Mouse (Mus musculus): ENCODE measurements around the gene Ap1s3. TPM values are rescaled to one million over a fixed set of nuclear protein-coding genes. Genes with fewer than 3 reads are reported as not detected.

Gene Ap1s3
- polyA plus RNA-seq, 1 experiment = 0.34 TPM

GRCm38 (mm10) chr1:79592721-79593277, 79.0 kb downstream of the Ap1s3 start:
- Histone ChIP-seq H3K4me3 (no peak overlapping the region), H3K79me2 (ENCODE audit: control insufficient read depth, insufficient read depth) (no peaks in the 10 kb centered on the region), H3K36me3 (ENCODE audit: control insufficient read depth, insufficient read depth) (no peaks in the 10 kb centered on the region), H3K4me2 (ENCODE audit: low read depth) (no peak overlapping the region), H3ac (ENCODE audit: control insufficient read depth, insufficient read length) (no peak overlapping the region), H3K27me3 (ENCODE audit: control insufficient read depth, insufficient read depth, insufficient read length) (no peaks in the 10 kb centered on the region)
- TF ChIP-seq E2F4 (IDR thresholded peaks at IDR 0.05; ENCODE audit: insufficient read depth) (no peak), SRF (IDR thresholded peaks at IDR 0.05; ENCODE audit: control insufficient read depth, insufficient read length, low read depth) (no peak)

- no peaks in the 10 kb centered on the region for H3K27me3 ChIP-seq (ENCODE audit: control insufficient read depth, insufficient read depth, insufficient read length)
- TF ChIP-seq TCF12 (IDR thresholded peaks at IDR 0.05; ENCODE audit: insufficient read depth, poor library complexity, severe bottlenecking) = no peak
- no peak for TF ChIP-seq SRF (IDR thresholded peaks at IDR 0.05; ENCODE audit: control insufficient read depth, insufficient read length, low read depth)
- TF ChIP-seq POLR2AphosphoS2 (IDR thresholded peaks at IDR 0.05; ENCODE audit: insufficient read length, low read depth) = no peak
- TF ChIP-seq MYOD1 (IDR thresholded peaks at IDR 0.05; ENCODE audit: control insufficient read depth in 1 of 3, insufficient read length in 2 of 3, low read depth in 2 of 3) = no peak
- TF ChIP-seq POLR2A (IDR thresholded peaks at IDR 0.05; ENCODE audit: insufficient read length, low read depth) = no peak
- no peak for TF ChIP-seq CEBPB (IDR thresholded peaks at IDR 0.05; ENCODE audit: insufficient read depth, poor library complexity, severe bottlenecking)
- no peak for TF ChIP-seq E2F4 (IDR thresholded peaks at IDR 0.05; ENCODE audit: insufficient read depth)
- TF ChIP-seq MYOG (IDR thresholded peaks at IDR 0.05; ENCODE audit: control insufficient read depth in 1 of 3, insufficient read depth in 1 of 3, insufficient read length in 2 of 3, low read depth in 2 of 3) = no peak
- TF ChIP-seq USF1 (IDR thresholded peaks at IDR 0.05; ENCODE audit: low read depth) = no peak
- TF ChIP-seq MAX (IDR thresholded peaks at IDR 0.05; ENCODE audit: low read depth) = no peak
- no peak for TF ChIP-seq REST (IDR thresholded peaks at IDR 0.05; ENCODE audit: insufficient read depth, insufficient read length)
- no peak for TF ChIP-seq TCF3 (IDR thresholded peaks at IDR 0.05; ENCODE audit: insufficient read length, low read depth)
- no peak overlapping the region for H3ac ChIP-seq (ENCODE audit: control insufficient read depth, insufficient read length)
- H3K36me3 ChIP-seq (ENCODE audit: control insufficient read depth, insufficient read depth) = no peaks in the 10 kb centered on the region
- no peaks in the 10 kb centered on the region for H3K79me2 ChIP-seq (ENCODE audit: control insufficient read depth, insufficient read depth)
- no peak overlapping the region for H3K4me2 ChIP-seq (ENCODE audit: low read depth)
- H3K4me3 ChIP-seq = no peak overlapping the region
Measured at GRCm38 (mm10) chr1:79591091-79591490, 80.7 kb downstream of the Ap1s3 start.

GRCm38 (mm10) chr1:79589971-79590763, 81.6 kb downstream of the Ap1s3 start:
- TF ChIP-seq POLR2AphosphoS2 (IDR thresholded peaks at IDR 0.05; ENCODE audit: insufficient read length, low read depth) (no peak), TCF12 (IDR thresholded peaks at IDR 0.05; ENCODE audit: insufficient read depth, poor library complexity, severe bottlenecking) (no peak), CEBPB (IDR thresholded peaks at IDR 0.05; ENCODE audit: insufficient read depth, poor library complexity, severe bottlenecking) (no peak), POLR2A (IDR thresholded peaks at IDR 0.05; ENCODE audit: insufficient read length, low read depth) (no peak), MYOG (IDR thresholded peaks at IDR 0.05; ENCODE audit: control insufficient read depth in 1 of 3, insufficient read depth in 1 of 3, insufficient read length in 2 of 3, low read depth in 2 of 3) (no peak), MAX (IDR thresholded peaks at IDR 0.05; ENCODE audit: low read depth) (no peak), E2F4 (IDR thresholded peaks at IDR 0.05; ENCODE audit: insufficient read depth) (no peak), REST (IDR thresholded peaks at IDR 0.05; ENCODE audit: insufficient read depth, insufficient read length) (no peak), USF1 (IDR thresholded peaks at IDR 0.05; ENCODE audit: low read depth) (no peak), MYOD1 (IDR thresholded peaks at IDR 0.05; ENCODE audit: control insufficient read depth in 1 of 3, insufficient read length in 2 of 3, low read depth in 2 of 3) (no peak), SRF (IDR thresholded peaks at IDR 0.05; ENCODE audit: control insufficient read depth, insufficient read length, low read depth) (no peak), TCF3 (IDR thresholded peaks at IDR 0.05; ENCODE audit: insufficient read length, low read depth) (no peak)
- H3K79me2 ChIP-seq (ENCODE audit: control insufficient read depth, insufficient read depth) = no peaks in the 10 kb centered on the region
- H3ac ChIP-seq (ENCODE audit: control insufficient read depth, insufficient read length) = no peak overlapping the region
- no peaks in the 10 kb centered on the region for H3K27me3 ChIP-seq (ENCODE audit: control insufficient read depth, insufficient read depth, insufficient read length)
- H3K4me2 ChIP-seq (ENCODE audit: low read depth) = no peak overlapping the region
- no peaks in the 10 kb centered on the region for H3K36me3 ChIP-seq (ENCODE audit: control insufficient read depth, insufficient read depth)
- H3K4me3 ChIP-seq = no peak overlapping the region

GRCm38 (mm10) chr1:79589424-79589823, 82.3 kb downstream of the Ap1s3 start:
- Histone ChIP-seq H3K36me3 (ENCODE audit: control insufficient read depth, insufficient read depth) (no peaks in the 10 kb centered on the region), H3K27me3 (ENCODE audit: control insufficient read depth, insufficient read depth, insufficient read length) (no peaks in the 10 kb centered on the region), H3K79me2 (ENCODE audit: control insufficient read depth, insufficient read depth) (no peaks in the 10 kb centered on the region), H3K4me2 (ENCODE audit: low read depth) (no peak overlapping the region), H3ac (ENCODE audit: control insufficient read depth, insufficient read length) (no peak overlapping the region), H3K4me3 (no peak overlapping the region)
- TF ChIP-seq POLR2A (IDR thresholded peaks at IDR 0.05; ENCODE audit: insufficient read length, low read depth) = no peak

GRCm38 (mm10) chr1:79581136-79581679, 90.6 kb downstream of the Ap1s3 start:
- Histone ChIP-seq H3K36me3 (ENCODE audit: control insufficient read depth, insufficient read depth) (no peaks in the 10 kb centered on the region), H3K4me3 (peak overlapping the region; percentile 9), H3K4me2 (ENCODE audit: low read depth) (peak overlapping the region; percentile 81), H3K79me2 (ENCODE audit: control insufficient read depth, insufficient read depth) (no peaks in the 10 kb centered on the region), H3ac (ENCODE audit: control insufficient read depth, insufficient read length) (no peak overlapping the region), H3K27me3 (ENCODE audit: control insufficient read depth, insufficient read depth, insufficient read length) (no peaks in the 10 kb centered on the region)
- TF ChIP-seq TCF3 (IDR thresholded peaks at IDR 0.05; ENCODE audit: insufficient read length, low read depth) (no peak), POLR2A (IDR thresholded peaks at IDR 0.05; ENCODE audit: insufficient read length, low read depth) (peak; percentile 14), CEBPB (IDR thresholded peaks at IDR 0.05; ENCODE audit: insufficient read depth, poor library complexity, severe bottlenecking) (no peak), MYOG (IDR thresholded peaks at IDR 0.05; ENCODE audit: control insufficient read depth in 1 of 3, insufficient read depth in 1 of 3, insufficient read length in 2 of 3, low read depth in 2 of 3) (no peak), TCF12 (IDR thresholded peaks at IDR 0.05; ENCODE audit: insufficient read depth, poor library complexity, severe bottlenecking) (no peak)
